Mouse (Mus musculus): ENCODE measurements around the gene Man2c1.

DNA sequence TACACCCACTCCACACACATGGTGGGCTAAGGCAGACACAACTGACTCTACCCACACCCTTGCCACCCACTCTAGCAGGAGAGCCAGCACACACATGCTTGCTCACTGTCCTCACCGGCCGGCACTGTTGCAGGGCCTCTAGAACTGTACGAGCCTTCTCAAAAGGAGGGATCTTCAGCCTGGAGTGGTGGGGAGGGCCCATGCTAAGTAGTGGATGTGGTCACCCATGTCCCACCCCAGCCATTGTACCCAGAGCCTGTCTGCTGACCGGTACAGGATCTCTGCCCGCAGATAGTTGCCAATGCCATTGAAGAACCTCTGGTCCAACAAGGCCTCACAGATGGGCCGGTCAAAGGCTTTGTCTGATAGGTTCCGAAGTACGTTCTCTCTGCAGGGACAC, 14.3 kb downstream of the Man2c1 start:
- TF ChIP-seq CTCF (IDR thresholded peaks at IDR 0.05; ENCODE audit: control insufficient read depth, insufficient read depth, insufficient replicate concordance, low read depth, low read length) (no peak), POLR2A (IDR thresholded peaks at IDR 0.05; ENCODE audit: control insufficient read depth, low read depth, low read length) (no peak)

Data from testis, adult 2 months (tissue).